ENCODE assay signal across 8 mouse cellular contexts in genomic region chr11:69580091-69580514, GRCm38 (mm10). TPM values are rescaled to one million over a fixed set of nuclear protein-coding genes. Genes with fewer than 3 reads are reported as not detected.
DNase-seq lines count a peak whose midpoint lies in the region; ATAC-seq and TF ChIP-seq lines count a peak whose summit lies in the region.

Gene Wrap53, minus strand, starts transcription at chr11:69580255.
Gene Trp53, plus strand, starts transcription at chr11:69580359.

- peak within 1 kb of the TSS; percentile 92 for H3K27ac ChIP-seq in bone marrow, adult 2 months (ENCODE audit: control insufficient read depth, insufficient read depth, low read depth, low read length, poor library complexity)
- peak within 1 kb of the TSS; percentile 96 for H3K27ac ChIP-seq in embryonic facial prominence, embryonic 15.5 days (replicated peaks)
- H3K27ac ChIP-seq in limb, embryonic 14.5 days (replicated peaks; ENCODE audit: low read depth, low read length), result peak within 1 kb of the TSS; percentile 90
- H3K27ac ChIP-seq in midbrain, postnatal 0 days (ENCODE audit: low read depth, low read length), result peak within 1 kb of the TSS; percentile 92

- peaks cover 4% of the 10 kb centered on the region for H3K4me1 ChIP-seq in bone marrow, adult 2 months (ENCODE audit: control insufficient read depth, insufficient read depth, low read length)
- peaks cover 35% of the 10 kb centered on the region for H3K4me1 ChIP-seq in embryonic facial prominence, embryonic 15.5 days
- H3K4me1 ChIP-seq in limb, embryonic 14.5 days (ENCODE audit: control insufficient read depth, insufficient read depth, low read length), result peaks cover 23% of the 10 kb centered on the region
- H3K4me1 ChIP-seq in midbrain, postnatal 0 days (ENCODE audit: insufficient read depth, low read length), result peaks cover 17% of the 10 kb centered on the region

- no peak for TF ChIP-seq POLR2A in bone marrow, adult 2 months (IDR thresholded peaks at IDR 0.05; ENCODE audit: borderline replicate concordance, control insufficient read depth, low read depth, low read length)
- TF ChIP-seq POLR2A in limb, embryonic 14.5 days (IDR thresholded peaks at IDR 0.05; ENCODE audit: borderline replicate concordance, extremely low read depth, insufficient read depth, insufficient read length), result peak; percentile 56; the same call in 1 of the 2 replicates

- H3K4me2 ChIP-seq in embryonic facial prominence, embryonic 15.5 days (replicated peaks), result peak within 1 kb of the TSS; percentile 78
- H3K4me2 ChIP-seq in limb, embryonic 14.5 days (replicated peaks; ENCODE audit: low read depth, low read length, severe bottlenecking), result peak within 1 kb of the TSS; percentile 73
- peak within 1 kb of the TSS; percentile 92 for H3K4me2 ChIP-seq in midbrain, postnatal 0 days (ENCODE audit: low read depth, low read length, poor library complexity, severe bottlenecking)

- WGBS in bone marrow, adult 2 months, result 0% methylated on average over 13 of the region's 13 CpGs
- WGBS in embryonic facial prominence, embryonic 15.5 days, result under 1% methylated on average over 13 of the region's 13 CpGs
- WGBS in limb, embryonic 14.5 days, result under 1% methylated on average over 13 of the region's 13 CpGs
- under 1% methylated on average over 13 of the region's 13 CpGs for WGBS in midbrain, postnatal 0 days

- H3K9me3 ChIP-seq in embryonic facial prominence, embryonic 15.5 days (replicated peaks), result no peaks in the 10 kb centered on the region
- no peaks in the 10 kb centered on the region for H3K9me3 ChIP-seq in limb, embryonic 14.5 days (ENCODE audit: control insufficient read depth, low read length)
- H3K9me3 ChIP-seq in midbrain, postnatal 0 days (ENCODE audit: low read length), result no peaks in the 10 kb centered on the region

- H3K4me3 ChIP-seq in bone marrow, adult 2 months (replicated peaks; ENCODE audit: control insufficient read depth, low read depth, low read length), result peak within 1 kb of the TSS; percentile 93
- peak within 1 kb of the TSS; percentile 87 for H3K4me3 ChIP-seq in embryonic facial prominence, embryonic 15.5 days (replicated peaks)
- H3K4me3 ChIP-seq in limb, embryonic 14.5 days (replicated peaks; ENCODE audit: low read length), result peak within 1 kb of the TSS; percentile 83
- peak within 1 kb of the TSS; percentile 64 for H3K4me3 ChIP-seq in midbrain, postnatal 0 days (ENCODE audit: low read depth, low read length)

- H3K27me3 ChIP-seq in embryonic facial prominence, embryonic 15.5 days, result no peaks in the 10 kb centered on the region
- H3K27me3 ChIP-seq in limb, embryonic 14.5 days (ENCODE audit: control insufficient read depth, insufficient read depth, low read length), result no peaks in the 10 kb centered on the region
- H3K27me3 ChIP-seq in midbrain, postnatal 0 days (ENCODE audit: insufficient read depth, low read length), result no peaks in the 10 kb centered on the region

- peak; percentile 97 for DNase-seq in 416B (ENCODE audit: low read depth)
- DNase-seq in heart, adult 8-10 months (ENCODE audit: low spot score), result peak; percentile 98
- peak; percentile 98 for DNase-seq in kidney, adult 9 months
- peak; percentile 96 for DNase-seq in limb, embryonic 14.5 days (ENCODE audit: low spot score)
- DNase-seq in midbrain, postnatal 0 days (ENCODE audit: low spot score), result peak; percentile 98
- peak; percentile 77 to 84 for DNase-seq in spleen, postnatal 14 days (ENCODE audit: low spot score in 2 of 2)

- no peak for TF ChIP-seq CTCF in bone marrow, adult 2 months (IDR thresholded peaks at IDR 0.05; ENCODE audit: control insufficient read depth, insufficient read depth, low read length)
- TF ChIP-seq CTCF in midbrain, postnatal 0 days (IDR thresholded peaks at IDR 0.05), result no peak

- H3K36me3 ChIP-seq in embryonic facial prominence, embryonic 15.5 days, result peaks cover 7% of the 10 kb centered on the region; the same call in 1 of the 2 replicates
- peaks cover 24% of the 10 kb centered on the region for H3K36me3 ChIP-seq in limb, embryonic 14.5 days (ENCODE audit: control insufficient read depth, insufficient read depth, low read length)
- H3K36me3 ChIP-seq in midbrain, postnatal 0 days (ENCODE audit: insufficient read depth, low read length), result no peaks in the 10 kb centered on the region

- H3K9ac ChIP-seq in embryonic facial prominence, embryonic 15.5 days, result peak within 1 kb of the TSS; percentile 85
- peak within 1 kb of the TSS; percentile 81 for H3K9ac ChIP-seq in limb, embryonic 14.5 days (ENCODE audit: low read depth, low read length, severe bottlenecking)
- H3K9ac ChIP-seq in midbrain, postnatal 0 days (replicated peaks; ENCODE audit: low read length, poor library complexity, severe bottlenecking), result peak within 1 kb of the TSS; percentile 72

- ATAC-seq in embryonic facial prominence, embryonic 15.5 days (ENCODE audit: insufficient number of reproducible peaks, low FRiP score, low TSS enrichment, low read depth), result peak; percentile 68
- peak; percentile 67 for ATAC-seq in limb, embryonic 14.5 days (ENCODE audit: low FRiP score, low read depth)
- ATAC-seq in midbrain, postnatal 0 days (ENCODE audit: low FRiP score), result peak; percentile 75

RNA-seq across cellular contexts. Expression of gene Wrap53, which starts in this region (rescaled TPM):
- 28.1 and 36.2 TPM in 2 replicates for polyA plus RNA-seq in bone marrow, adult 2 months (2011; ENCODE audit: insufficient read depth, insufficient read length, low replicate concordance, missing spikeins)
- polyA plus RNA-seq in embryonic facial prominence, embryonic 15.5 days (2015; fragmentation: Nextera tagmentation; extraction: Ambion mirVana), result 25.0 and 26.5 TPM in 2 replicates
- 1 to 10 TPM; 4.6 to 6.7 (median 5.6) TPM for total RNA-seq in heart, adult 8-10 months (2022)
- polyA plus RNA-seq in limb, embryonic 14.5 days (2012; rRNA removed), result 19.0 and 25.1 TPM in 2 replicates
- polyA plus RNA-seq in limb, embryonic 14.5 days (2014; fragmentation: Nextera tagmentation; extraction: Ambion mirVana), result 20.6 and 20.8 TPM in 2 replicates
- total RNA-seq in midbrain, postnatal 0 days (2014; rRNA removed), result 15.7 and 16.8 TPM in 2 replicates
- 12.6 and 14.2 TPM in 2 replicates for polyA plus RNA-seq in midbrain, postnatal 0 days (2015; fragmentation: Nextera tagmentation; extraction: Ambion mirVana)

RNA-seq across cellular contexts. Expression of gene Trp53, which starts in this region (rescaled TPM):
- polyA plus RNA-seq in bone marrow, adult 2 months (2011; ENCODE audit: insufficient read depth, insufficient read length, low replicate concordance, missing spikeins), result 34.5 and 71.7 TPM in 2 replicates
- 134 and 141 TPM in 2 replicates for polyA plus RNA-seq in embryonic facial prominence, embryonic 15.5 days (2015; fragmentation: Nextera tagmentation; extraction: Ambion mirVana)
- total RNA-seq in heart, adult 8-10 months (2022), result 10 to 100 TPM; 12.8 to 16.3 (median 14.1) TPM
- polyA plus RNA-seq in limb, embryonic 14.5 days (2012; rRNA removed), result 173 and 200 TPM in 2 replicates
- 138 and 155 TPM in 2 replicates for polyA plus RNA-seq in limb, embryonic 14.5 days (2014; fragmentation: Nextera tagmentation; extraction: Ambion mirVana)
- total RNA-seq in midbrain, postnatal 0 days (2014; rRNA removed), result 29.5 and 34.5 TPM in 2 replicates
- polyA plus RNA-seq in midbrain, postnatal 0 days (2015; fragmentation: Nextera tagmentation; extraction: Ambion mirVana), result 30.3 and 31.9 TPM in 2 replicates

Comparison
In these comparisons a context has a peak if more than half of its experiments do, and no peak if none do; other contexts are left out.
1. Peak in every context shown above with its lines: DNase-seq, ATAC-seq, H3K4me3 ChIP-seq and H3K27ac ChIP-seq.